Mouse (Mus musculus): ENCODE data around the gene Llph. TPM values are rescaled to one million over a fixed set of nuclear protein-coding genes. Genes with fewer than 3 reads are reported as not detected.
A peak's percentile ranks its signal among the peaks of the same experiment; 100 is the strongest.

Gene Llph
- polyA plus RNA-seq (2015; fragmentation: Nextera tagmentation; extraction: Ambion mirVana): 31.8 and 32.7 TPM in 2 replicates

DNA sequence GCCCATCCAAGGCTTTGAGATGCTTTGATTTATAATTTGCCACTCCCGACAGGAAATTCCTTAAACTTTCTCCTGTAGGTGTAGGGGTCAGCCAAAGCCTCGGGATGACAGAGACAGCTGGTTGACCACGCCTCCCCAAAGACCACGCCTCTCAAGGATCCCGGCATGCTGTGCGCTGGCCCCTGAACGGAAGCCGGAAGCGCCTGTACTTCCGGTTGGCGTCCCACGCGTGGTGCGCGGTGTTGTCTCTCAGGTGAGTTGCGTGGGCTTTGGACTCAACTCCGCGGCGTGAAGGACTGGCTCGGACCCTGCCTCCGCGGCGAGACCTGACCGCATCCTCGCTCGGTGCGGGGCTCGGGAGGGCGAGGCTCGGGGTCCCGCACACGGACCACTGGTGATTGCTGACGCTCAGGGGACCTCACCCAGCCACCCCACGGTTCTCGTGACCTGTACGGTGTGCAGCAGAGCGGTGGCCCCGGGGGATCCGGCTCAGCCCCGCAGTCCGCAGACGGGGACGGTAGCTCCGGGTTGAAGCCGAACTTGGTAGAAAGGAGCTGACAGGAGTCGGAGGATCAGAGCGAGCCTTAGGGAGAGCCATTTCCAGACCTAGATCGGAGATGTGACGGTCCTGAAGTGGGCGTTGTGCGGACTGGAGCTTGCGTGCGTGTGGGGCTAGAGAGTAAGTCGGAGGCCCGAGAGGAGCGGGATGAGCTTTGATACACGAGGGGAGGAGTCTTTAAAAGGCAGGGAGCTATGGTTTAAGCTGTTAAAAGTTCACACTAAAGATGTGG, at the start of gene Llph:
TSS of gene Llph (plus strand) at position 200 of the 791 bp plus-strand sequence.
- Histone ChIP-seq H3K9ac (ENCODE audit: low read depth, low read length) (peak within 1 kb of the TSS; percentile 85), H3K9me3 (replicated peaks; ENCODE audit: control insufficient read depth, low read length, poor library complexity, severe bottlenecking) (no peaks in the 10 kb centered on the region), H3K4me2 (ENCODE audit: low read length) (peak within 1 kb of the TSS; percentile 93), H3K27ac (ENCODE audit: low read length) (peak within 1 kb of the TSS; percentile 64; the same call in 1 of the 2 replicates), H3K4me1 (ENCODE audit: control insufficient read depth, insufficient read depth, low read length) (peaks cover 9% of the 10 kb centered on the region), H3K36me3 (ENCODE audit: control insufficient read depth, insufficient read depth, low read length) (no peaks in the 10 kb centered on the region; the same call in none of the 2 replicates), H3K4me3 (ENCODE audit: low read depth, low read length) (peak within 1 kb of the TSS; percentile 99), H3K27me3 (ENCODE audit: control insufficient read depth, insufficient read depth, low read depth, low read length) (no peaks in the 10 kb centered on the region)
- peak; percentile 96 for ATAC-seq
- under 1% methylated on average over 57 of the region's 57 CpGs for WGBS

DNA sequence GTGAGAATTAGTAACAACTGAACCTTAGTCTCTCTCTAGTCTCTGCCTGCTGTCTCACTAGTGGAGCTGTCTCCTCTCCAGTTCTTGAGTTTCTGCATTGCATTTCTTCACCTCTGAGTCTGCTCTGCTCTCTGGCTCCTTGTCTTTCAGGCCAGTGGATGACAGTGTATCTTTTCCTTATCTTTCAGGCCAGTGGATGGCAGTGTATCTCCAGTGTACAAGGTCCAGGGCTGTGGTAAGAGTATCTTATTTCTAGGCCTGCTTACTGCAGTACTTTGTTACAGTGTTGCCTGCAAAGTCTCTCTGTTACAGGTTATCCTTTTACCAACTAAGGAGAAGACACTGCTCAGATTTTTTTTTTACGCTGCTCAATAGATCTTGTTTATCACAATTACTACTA, 44.0 kb upstream of the Llph start:
- H3K4me3 ChIP-seq (ENCODE audit: low read depth, low read length): no peak overlapping the region
- 95% methylated on average over 1 of the region's 1 CpGs for WGBS
- no peak overlapping the region for H3K4me2 ChIP-seq (ENCODE audit: low read length)
- no peak overlapping the region for H3K9ac ChIP-seq (ENCODE audit: low read depth, low read length)
- no peaks in the 10 kb centered on the region for H3K27me3 ChIP-seq (ENCODE audit: control insufficient read depth, insufficient read depth, low read depth, low read length)
- no peak overlapping the region for H3K27ac ChIP-seq (ENCODE audit: low read length)
- ATAC-seq: no peak
- no peaks in the 10 kb centered on the region; the same call in 1 of the 2 replicates for H3K9me3 ChIP-seq (replicated peaks; ENCODE audit: control insufficient read depth, low read length, poor library complexity, severe bottlenecking)
- H3K36me3 ChIP-seq (ENCODE audit: control insufficient read depth, insufficient read depth, low read length): no peaks in the 10 kb centered on the region
- H3K4me1 ChIP-seq (ENCODE audit: control insufficient read depth, insufficient read depth, low read length): no peaks in the 10 kb centered on the region

DNA sequence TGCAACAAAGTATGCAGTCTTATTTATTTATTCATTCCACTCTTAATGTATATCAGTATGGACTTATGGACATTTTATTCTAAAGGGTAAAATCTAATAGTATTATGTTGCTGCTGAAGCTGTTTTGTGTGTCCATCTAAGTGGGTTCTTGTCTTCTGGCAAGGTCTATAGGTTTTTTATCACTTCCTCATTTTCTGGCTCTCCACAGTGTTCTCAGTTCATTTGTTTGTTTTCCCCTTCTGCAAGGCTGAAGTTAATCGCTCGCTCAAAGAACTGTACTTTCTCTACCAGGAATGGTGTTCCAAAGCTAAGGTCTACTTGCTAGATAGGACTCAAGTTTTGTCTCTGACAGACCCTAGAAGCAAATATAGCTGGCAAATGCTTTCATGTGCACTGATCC, 43.5 kb upstream of the Llph start:
- no peak for ATAC-seq
- no peaks in the 10 kb centered on the region for H3K4me1 ChIP-seq (ENCODE audit: control insufficient read depth, insufficient read depth, low read length)
- no peak overlapping the region for H3K4me3 ChIP-seq (ENCODE audit: low read depth, low read length)
- H3K36me3 ChIP-seq (ENCODE audit: control insufficient read depth, insufficient read depth, low read length): no peaks in the 10 kb centered on the region
- no peak overlapping the region for H3K27ac ChIP-seq (ENCODE audit: low read length)
- H3K4me2 ChIP-seq (ENCODE audit: low read length): no peak overlapping the region
- no peak overlapping the region for H3K9ac ChIP-seq (ENCODE audit: low read depth, low read length)
- WGBS: 95% methylated on average over 2 of the region's 2 CpGs
- no peaks in the 10 kb centered on the region; the same call in 1 of the 2 replicates for H3K9me3 ChIP-seq (replicated peaks; ENCODE audit: control insufficient read depth, low read length, poor library complexity, severe bottlenecking)
- no peaks in the 10 kb centered on the region for H3K27me3 ChIP-seq (ENCODE audit: control insufficient read depth, insufficient read depth, low read depth, low read length)

DNA sequence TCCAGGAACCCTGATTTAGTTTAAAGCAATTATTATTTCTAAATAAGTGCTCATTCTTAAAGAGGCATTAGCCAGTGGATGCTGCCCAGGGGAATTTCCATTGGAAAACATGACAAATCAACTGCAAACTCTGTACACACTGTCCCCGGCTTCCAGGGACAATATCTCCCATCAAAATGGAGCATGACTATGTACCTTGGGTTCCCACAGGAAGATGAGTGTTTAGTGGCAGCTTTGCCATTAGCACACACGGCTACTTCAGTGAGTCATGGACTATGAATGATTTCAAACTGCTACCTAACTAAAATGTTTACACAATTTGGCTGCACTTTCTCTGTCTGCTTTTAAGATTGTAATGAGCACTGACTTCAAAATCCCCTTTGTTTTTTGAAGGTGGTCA, 38.4 kb upstream of the Llph start:
- no peak overlapping the region for H3K27ac ChIP-seq (ENCODE audit: low read length)
- no peak overlapping the region for H3K4me3 ChIP-seq (ENCODE audit: low read depth, low read length)
- no peak for ATAC-seq
- no peaks in the 10 kb centered on the region for H3K4me1 ChIP-seq (ENCODE audit: control insufficient read depth, insufficient read depth, low read length)
- H3K9me3 ChIP-seq (replicated peaks; ENCODE audit: control insufficient read depth, low read length, poor library complexity, severe bottlenecking): no peaks in the 10 kb centered on the region
- no peaks in the 10 kb centered on the region for H3K36me3 ChIP-seq (ENCODE audit: control insufficient read depth, insufficient read depth, low read length)
- H3K4me2 ChIP-seq (ENCODE audit: low read length): no peak overlapping the region
- WGBS: 80% methylated on average over 2 of the region's 2 CpGs
- no peak overlapping the region for H3K9ac ChIP-seq (ENCODE audit: low read depth, low read length)
- no peaks in the 10 kb centered on the region for H3K27me3 ChIP-seq (ENCODE audit: control insufficient read depth, insufficient read depth, low read depth, low read length)

DNA sequence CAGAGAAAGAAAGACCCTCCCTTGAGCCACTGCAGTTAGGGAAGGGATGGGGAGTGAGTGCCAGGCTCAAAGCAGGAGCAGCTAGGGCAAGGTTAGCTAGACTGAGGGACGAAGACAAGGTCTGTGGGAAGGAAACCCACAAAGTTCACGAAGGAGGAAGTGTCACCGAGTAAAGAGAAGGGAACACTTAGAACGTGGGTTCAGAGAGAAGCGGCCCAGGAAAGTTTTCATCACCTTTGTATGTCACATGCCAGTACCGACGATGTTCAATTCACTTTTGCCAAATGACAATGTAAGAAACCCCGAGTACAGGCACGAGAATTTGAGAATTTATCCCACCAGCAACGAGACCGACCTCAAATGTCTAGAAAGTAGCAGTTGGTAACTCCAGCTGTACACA, 37.6 kb upstream of the Llph start:
- Histone ChIP-seq H3K9ac (ENCODE audit: low read depth, low read length) (no peak overlapping the region), H3K9me3 (replicated peaks; ENCODE audit: control insufficient read depth, low read length, poor library complexity, severe bottlenecking) (no peaks in the 10 kb centered on the region), H3K4me1 (ENCODE audit: control insufficient read depth, insufficient read depth, low read length) (no peaks in the 10 kb centered on the region), H3K27me3 (ENCODE audit: control insufficient read depth, insufficient read depth, low read depth, low read length) (no peaks in the 10 kb centered on the region), H3K4me3 (ENCODE audit: low read depth, low read length) (no peak overlapping the region), H3K27ac (ENCODE audit: low read length) (no peak overlapping the region), H3K4me2 (ENCODE audit: low read length) (no peak overlapping the region), H3K36me3 (ENCODE audit: control insufficient read depth, insufficient read depth, low read length) (no peaks in the 10 kb centered on the region)
- ATAC-seq: no peak
- 61% methylated on average over 11 of the region's 11 CpGs for whole genome bisulfite sequencing

DNA sequence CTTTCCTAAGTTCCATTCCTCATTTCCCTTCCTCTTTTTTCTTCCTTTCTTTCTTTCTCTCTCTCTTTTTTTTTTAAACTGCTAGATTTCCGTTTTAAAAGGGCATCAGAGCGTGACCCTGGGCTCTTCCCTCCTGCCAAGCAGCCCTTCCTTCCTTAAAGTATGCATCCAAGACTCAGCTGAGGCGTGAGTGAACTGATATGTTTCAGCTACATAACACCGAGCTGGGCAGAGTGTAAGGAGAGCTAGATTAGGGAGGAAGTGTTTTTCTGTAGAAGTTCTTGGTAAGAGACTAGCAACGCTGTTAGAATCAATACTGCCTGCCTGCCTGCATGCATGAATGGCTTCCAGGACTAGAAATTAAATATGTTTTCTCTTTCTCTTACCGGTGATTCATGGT, 37.1 kb upstream of the Llph start:
- no peaks in the 10 kb centered on the region for H3K36me3 ChIP-seq (ENCODE audit: control insufficient read depth, insufficient read depth, low read length)
- H3K4me1 ChIP-seq (ENCODE audit: control insufficient read depth, insufficient read depth, low read length): no peaks in the 10 kb centered on the region
- H3K27me3 ChIP-seq (ENCODE audit: control insufficient read depth, insufficient read depth, low read depth, low read length): no peaks in the 10 kb centered on the region
- 26% methylated on average over 6 of the region's 6 CpGs for WGBS
- no peak overlapping the region for H3K9ac ChIP-seq (ENCODE audit: low read depth, low read length)
- no peak overlapping the region for H3K4me3 ChIP-seq (ENCODE audit: low read depth, low read length)
- H3K27ac ChIP-seq (ENCODE audit: low read length): no peak overlapping the region
- no peak overlapping the region for H3K4me2 ChIP-seq (ENCODE audit: low read length)
- no peak for ATAC-seq
- H3K9me3 ChIP-seq (replicated peaks; ENCODE audit: control insufficient read depth, low read length, poor library complexity, severe bottlenecking): no peaks in the 10 kb centered on the region

DNA sequence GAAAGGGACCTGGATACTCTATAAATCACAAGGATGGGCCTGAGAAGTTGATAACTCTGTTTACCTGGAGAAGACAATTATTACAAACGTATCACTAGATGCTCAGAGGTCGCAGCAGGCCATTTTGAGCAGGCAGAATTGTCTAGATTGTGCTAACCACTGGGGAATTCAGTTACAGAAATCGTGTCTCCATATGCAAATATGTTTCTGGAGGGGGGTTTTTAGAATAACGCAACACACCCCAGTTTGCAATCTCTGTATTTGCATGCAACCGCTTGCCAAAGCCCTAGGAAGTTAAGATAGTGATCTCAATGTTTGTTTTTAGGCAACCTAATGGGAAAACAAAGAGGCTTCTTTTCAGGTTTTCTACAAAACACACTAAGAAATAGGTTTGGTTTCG, 35.7 kb upstream of the Llph start:
- Histone ChIP-seq H3K9me3 (replicated peaks; ENCODE audit: control insufficient read depth, low read length, poor library complexity, severe bottlenecking) (no peaks in the 10 kb centered on the region), H3K36me3 (ENCODE audit: control insufficient read depth, insufficient read depth, low read length) (no peaks in the 10 kb centered on the region), H3K4me1 (ENCODE audit: control insufficient read depth, insufficient read depth, low read length) (no peaks in the 10 kb centered on the region), H3K4me3 (ENCODE audit: low read depth, low read length) (no peak overlapping the region), H3K4me2 (ENCODE audit: low read length) (no peak overlapping the region), H3K9ac (ENCODE audit: low read depth, low read length) (no peak overlapping the region), H3K27ac (ENCODE audit: low read length) (no peak overlapping the region), H3K27me3 (ENCODE audit: control insufficient read depth, insufficient read depth, low read depth, low read length) (no peaks in the 10 kb centered on the region)
- no peak for ATAC-seq
- WGBS: 85% methylated on average over 6 of the region's 6 CpGs

DNA sequence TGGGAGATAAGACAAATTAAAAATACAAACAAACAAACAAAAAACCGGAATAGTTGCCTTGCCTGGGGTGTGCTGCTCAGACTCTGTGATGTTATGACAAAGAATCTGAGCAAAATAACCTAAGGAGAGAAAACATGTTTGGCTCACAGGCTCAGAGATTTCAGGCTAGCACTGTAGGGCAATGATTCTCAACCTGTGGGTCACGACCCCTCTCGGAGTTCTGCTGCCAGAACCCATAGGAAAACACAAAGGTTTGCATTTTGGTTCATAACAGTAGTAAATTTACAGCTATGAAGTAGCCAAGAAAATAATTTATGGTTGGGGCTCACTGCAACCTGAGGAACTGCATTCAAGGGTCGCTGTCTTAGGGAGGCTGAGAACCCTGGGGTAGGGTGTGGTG, 34.6 kb upstream of the Llph start:
- no peak overlapping the region for H3K4me3 ChIP-seq (ENCODE audit: low read depth, low read length)
- no peaks in the 10 kb centered on the region for H3K36me3 ChIP-seq (ENCODE audit: control insufficient read depth, insufficient read depth, low read length)
- WGBS: 93% methylated on average over 4 of the region's 4 CpGs
- H3K9me3 ChIP-seq (replicated peaks; ENCODE audit: control insufficient read depth, low read length, poor library complexity, severe bottlenecking): no peaks in the 10 kb centered on the region
- H3K9ac ChIP-seq (ENCODE audit: low read depth, low read length): no peak overlapping the region
- no peak for ATAC-seq
- no peak overlapping the region for H3K27ac ChIP-seq (ENCODE audit: low read length)
- no peaks in the 10 kb centered on the region for H3K4me1 ChIP-seq (ENCODE audit: control insufficient read depth, insufficient read depth, low read length)
- H3K27me3 ChIP-seq (ENCODE audit: control insufficient read depth, insufficient read depth, low read depth, low read length): no peaks in the 10 kb centered on the region
- H3K4me2 ChIP-seq (ENCODE audit: low read length): no peak overlapping the region

- Histone ChIP-seq H3K36me3 (ENCODE audit: control insufficient read depth, insufficient read depth, low read length) (no peaks in the 10 kb centered on the region), H3K27ac (ENCODE audit: low read length) (no peak overlapping the region), H3K27me3 (ENCODE audit: control insufficient read depth, insufficient read depth, low read depth, low read length) (no peaks in the 10 kb centered on the region), H3K4me3 (ENCODE audit: low read depth, low read length) (no peak overlapping the region), H3K9me3 (replicated peaks; ENCODE audit: control insufficient read depth, low read length, poor library complexity, severe bottlenecking) (no peaks in the 10 kb centered on the region), H3K4me2 (ENCODE audit: low read length) (no peak overlapping the region), H3K4me1 (ENCODE audit: control insufficient read depth, insufficient read depth, low read length) (no peaks in the 10 kb centered on the region), H3K9ac (ENCODE audit: low read depth, low read length) (no peak overlapping the region)
- no peak for ATAC-seq
- WGBS: 94% methylated on average over 8 of the region's 8 CpGs
These were observed 33.6 kb upstream of the Llph start for GRCm38 (mm10) chr10:120193255-120193654.

Measured in midbrain, embryonic 16.5 days (tissue).